Mouse (Mus musculus) liver, postnatal 0 days (tissue): ENCODE results near the gene Lamc1.

Experiments
- CTCF ChIP-seq: sonication (generic); IDR thresholded peaks from 2 replicates; pipeline ENCODE4 v1.5.1; 2016; ENCODE audit warnings: antibody characterized with exemption, low read depth
- EP300 ChIP-seq: IDR thresholded peaks from 2 replicates; pipeline ENCODE4 v1.6.1; 2016; ENCODE audit warnings: antibody characterized with exemption, low read depth, mild to moderate bottlenecking

- no peak for TF ChIP-seq CTCF
- no peak for TF ChIP-seq EP300
Measured at GRCm38 (mm10) chr1:153380746-153381282, 48.2 kb upstream of the Lamc1 start.
